Mouse (Mus musculus) E14TG2a.4 (cell line): ENCODE results near the gene Usp40.

Source experiments
- H3K27me3 ChIP-seq: 2 replicates; pipeline ENCODE4 v1.6.1; 2014; ENCODE audit warnings: low read length, control low read depth; ENCODE audit not compliant: insufficient read depth
- H3K36me3 ChIP-seq: 2 replicates; pipeline ENCODE4 v1.6.1; 2014; ENCODE audit warnings: low read length, control low read depth; ENCODE audit not compliant: insufficient read depth
- H3K4me1 ChIP-seq: replicated peaks from 2 replicates; pipeline ENCODE4 v1.6.1; 2014; ENCODE audit warnings: low read depth, low read length, control low read depth
- H3K4me3 ChIP-seq: replicated peaks from 2 replicates; pipeline ENCODE4 v1.5.1; 2014; ENCODE audit warnings: mild to moderate bottlenecking, low read length
- H3K9me3 ChIP-seq: 2 replicates; pipeline ENCODE4 v1.6.1; 2014; ENCODE audit warnings: low read length, control low read depth
- CTCF ChIP-seq: conservative IDR thresholded peaks from 2 replicates; pipeline ENCODE4 v1.5.1; 2014; ENCODE audit warnings: low read length
- NANOG ChIP-seq: IDR thresholded peaks from 2 replicates; pipeline ENCODE4 v1.6.1; 2014; ENCODE audit warnings: borderline replicate concordance, low read length, mixed read lengths
- POU5F1 ChIP-seq: IDR thresholded peaks from 2 replicates; pipeline ENCODE4 v1.6.1; 2014; ENCODE audit warnings: low read length, borderline replicate concordance

Gene Usp40

DNA sequence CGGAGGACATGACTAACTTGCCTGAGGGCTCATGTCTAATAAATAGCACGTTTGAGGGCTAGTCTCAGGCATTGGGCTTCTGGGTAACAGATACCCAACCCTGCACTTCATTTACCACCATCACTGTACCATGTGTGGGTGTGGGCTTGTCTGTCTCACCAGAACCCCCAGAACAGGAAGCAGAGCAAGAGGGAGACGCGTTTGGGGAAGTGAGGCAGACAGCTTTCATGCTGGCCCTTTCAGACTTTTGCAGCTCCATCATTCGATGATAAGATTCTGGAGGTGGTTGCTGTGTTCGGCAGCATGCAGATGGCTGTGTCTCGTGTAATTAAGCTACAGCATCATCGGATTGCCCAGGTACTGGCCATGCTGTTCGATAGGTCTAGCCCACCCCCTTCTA, 73.3 kb downstream of the Usp40 start:
- Histone ChIP-seq H3K27me3 (no peaks in the 10 kb centered on the region), H3K36me3 (peaks cover 98% of the 10 kb centered on the region), H3K4me3 (no peak overlapping the region), H3K9me3 (no peaks in the 10 kb centered on the region), H3K4me1 (peaks cover 3% of the 10 kb centered on the region; the same call in 1 of the 2 replicates)
- TF ChIP-seq NANOG (no peak), CTCF (no peak), POU5F1 (no peak)

DNA sequence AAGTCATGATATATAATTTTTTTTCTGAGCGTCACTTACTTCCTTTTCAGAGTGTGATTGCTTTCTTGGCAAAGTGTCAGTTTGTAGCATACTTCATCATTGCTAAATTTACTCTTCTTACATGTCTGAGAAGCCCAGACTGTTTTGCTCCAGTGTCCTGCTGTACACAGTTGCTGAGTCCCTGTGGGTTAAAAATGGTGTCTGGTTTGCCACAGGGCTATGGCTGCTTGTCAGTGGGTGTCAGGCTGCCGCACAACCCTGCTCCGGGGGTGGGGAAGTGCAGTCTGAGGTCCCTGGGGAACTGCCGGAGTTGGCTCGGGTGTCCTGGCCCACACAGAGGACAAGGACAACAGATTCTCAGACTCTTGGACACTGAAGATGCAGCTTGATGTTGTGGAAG, 75.3 kb downstream of the Usp40 start:
- H3K4me3 ChIP-seq = no peak overlapping the region
- H3K27me3 ChIP-seq = no peaks in the 10 kb centered on the region
- no peaks in the 10 kb centered on the region for H3K9me3 ChIP-seq
- H3K36me3 ChIP-seq = peaks cover 98% of the 10 kb centered on the region
- peaks cover 3% of the 10 kb centered on the region; the same call in 1 of the 2 replicates for H3K4me1 ChIP-seq
- TF ChIP-seq CTCF (no peak), POU5F1 (no peak), NANOG (no peak)

GRCm38 (mm10) chr1:87929730-87930129, 78.6 kb downstream of the Usp40 start:
- Histone ChIP-seq H3K27me3 (no peaks in the 10 kb centered on the region), H3K4me3 (no peak overlapping the region), H3K4me1 (no peaks in the 10 kb centered on the region), H3K9me3 (no peaks in the 10 kb centered on the region), H3K36me3 (peaks cover 98% of the 10 kb centered on the region)
- TF ChIP-seq CTCF (no peak), POU5F1 (no peak), NANOG (no peak)

GRCm38 (mm10) chr1:87924888-87925287, 83.5 kb downstream of the Usp40 start:
- Histone ChIP-seq H3K36me3 (peaks cover 97% of the 10 kb centered on the region), H3K4me3 (no peak overlapping the region), H3K4me1 (no peaks in the 10 kb centered on the region), H3K9me3 (no peaks in the 10 kb centered on the region), H3K27me3 (no peaks in the 10 kb centered on the region)
- no peak for TF ChIP-seq NANOG
- no peak for TF ChIP-seq POU5F1
- no peak for TF ChIP-seq CTCF

DNA sequence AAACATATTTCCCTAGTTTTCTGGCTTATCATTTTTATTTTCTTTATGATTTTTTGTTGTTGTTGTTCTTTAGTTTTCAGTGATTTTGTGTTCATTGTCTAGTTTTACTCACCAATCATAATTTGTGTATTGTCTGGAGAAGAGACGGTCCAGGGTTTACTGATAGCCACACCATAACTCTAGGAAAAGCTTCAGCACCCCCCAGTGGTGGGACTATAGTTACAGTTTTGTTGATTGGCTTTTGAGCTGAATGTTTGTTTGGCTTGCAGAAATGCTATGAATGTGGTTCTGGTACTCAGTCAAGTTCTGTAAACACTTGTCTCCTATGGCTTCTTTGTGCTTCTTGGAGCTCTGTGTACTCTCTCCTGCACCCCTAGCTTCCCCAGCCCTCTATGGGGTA, 85.7 kb downstream of the Usp40 start:
- Histone ChIP-seq H3K36me3 (peaks cover 97% of the 10 kb centered on the region), H3K4me1 (no peaks in the 10 kb centered on the region), H3K9me3 (no peaks in the 10 kb centered on the region), H3K4me3 (no peak overlapping the region), H3K27me3 (no peaks in the 10 kb centered on the region)
- TF ChIP-seq NANOG (no peak), CTCF (no peak), POU5F1 (no peak)

DNA sequence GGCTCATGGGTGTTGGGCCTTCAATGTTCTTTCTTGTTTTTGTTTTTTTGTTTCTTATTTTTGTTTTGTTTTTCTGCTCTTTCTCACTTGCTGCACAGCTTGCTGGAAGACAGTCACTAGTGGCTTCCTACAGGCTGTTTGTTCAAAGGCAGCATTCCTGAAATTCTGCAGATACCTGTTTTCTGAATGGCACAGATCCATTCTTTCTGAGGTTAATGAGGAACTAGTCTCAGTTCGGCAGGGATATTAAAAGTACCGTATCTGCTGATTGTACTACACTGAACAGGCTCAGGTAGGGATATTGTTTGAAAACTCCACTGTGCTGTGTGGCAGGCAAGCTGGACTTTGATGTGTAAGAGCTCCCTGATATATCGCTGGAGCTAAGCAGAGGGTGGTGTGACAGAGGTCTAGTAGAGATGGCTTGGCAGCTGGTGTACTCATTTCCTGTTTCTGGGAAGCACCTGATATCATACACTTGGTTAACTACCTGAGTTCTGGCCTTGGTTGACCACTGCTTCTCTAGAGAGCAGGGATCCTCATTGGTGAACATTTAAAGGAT, 88.2 kb downstream of the Usp40 start:
- H3K27me3 ChIP-seq = no peaks in the 10 kb centered on the region
- no peak overlapping the region for H3K4me3 ChIP-seq
- H3K9me3 ChIP-seq = no peaks in the 10 kb centered on the region
- TF ChIP-seq NANOG = no peak
- no peak for TF ChIP-seq POU5F1
- no peak for TF ChIP-seq CTCF
- no peaks in the 10 kb centered on the region for H3K4me1 ChIP-seq
- H3K36me3 ChIP-seq = peaks cover 95% of the 10 kb centered on the region

DNA sequence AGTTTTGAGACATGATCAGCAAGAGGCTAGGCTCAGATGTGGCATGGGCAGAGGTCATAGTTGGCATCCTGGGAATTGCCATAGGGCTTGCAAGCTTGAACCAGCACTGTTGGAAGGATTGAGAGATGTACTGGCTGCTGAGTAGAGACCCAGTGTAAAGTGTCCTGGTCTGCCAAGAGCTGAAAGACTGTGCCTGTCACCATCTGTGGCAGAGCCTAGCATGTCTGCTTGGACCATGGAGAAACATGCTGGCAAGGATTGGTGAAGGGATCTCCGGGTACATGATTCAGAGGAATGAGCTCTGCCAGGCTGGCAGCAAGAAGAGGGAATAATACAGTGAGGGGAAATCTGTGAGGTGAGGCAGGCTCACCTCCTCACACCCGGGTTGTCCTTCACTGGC, 90.3 kb downstream of the Usp40 start:
- H3K36me3 ChIP-seq = peaks cover 80% of the 10 kb centered on the region
- no peaks in the 10 kb centered on the region for H3K9me3 ChIP-seq
- no peaks in the 10 kb centered on the region for H3K27me3 ChIP-seq
- no peak overlapping the region for H3K4me3 ChIP-seq
- TF ChIP-seq POU5F1 = no peak
- H3K4me1 ChIP-seq = no peaks in the 10 kb centered on the region

GRCm38 (mm10) chr1:87917361-87917760, 91.0 kb downstream of the Usp40 start:
- Histone ChIP-seq H3K4me3 (no peak overlapping the region), H3K36me3 (peaks cover 78% of the 10 kb centered on the region), H3K9me3 (no peaks in the 10 kb centered on the region), H3K4me1 (no peaks in the 10 kb centered on the region), H3K27me3 (no peaks in the 10 kb centered on the region)
- TF ChIP-seq NANOG (no peak), CTCF (no peak), POU5F1 (no peak)

- Histone ChIP-seq H3K4me3 (no peak overlapping the region), H3K27me3 (no peaks in the 10 kb centered on the region), H3K9me3 (no peaks in the 10 kb centered on the region), H3K36me3 (peaks cover 49% of the 10 kb centered on the region), H3K4me1 (no peaks in the 10 kb centered on the region)
- no peak for TF ChIP-seq CTCF
- TF ChIP-seq POU5F1 = no peak
- TF ChIP-seq NANOG = no peak
These were observed 95.0 kb downstream of the Usp40 start for GRCm38 (mm10) chr1:87913356-87913755.
